Mouse (Mus musculus) spleen, adult 2 months (tissue): ENCODE measurements around the gene Nsd1. TPM values are rescaled to one million over a fixed set of nuclear protein-coding genes. Genes with fewer than 3 reads are reported as not detected.
A peak's percentile ranks its signal among the peaks of the same experiment; 100 is the strongest.

Experiments used
- DNase-seq, 2 experiments: peaks; one replicate each; pipeline versions ENCODE4 v3.0.0 to v3.0.0-alpha.2; 2012 to 2021; ENCODE audit warnings: low spot score in 2 of 2, low read depth in 1 of 2
- H3K27ac ChIP-seq: fragments of 200-500 bp; 2 replicates; pipeline ENCODE4 v1.5.1; 2012; ENCODE audit warnings: low read length, inconsistent platforms; ENCODE audit not compliant: insufficient read depth
- H3K27me3 ChIP-seq: fragments of 200-500 bp; 2 replicates; pipeline ENCODE4 v1.6.1; 2012; ENCODE audit warnings: mild to moderate bottlenecking, moderate library complexity, low read length, inconsistent platforms; ENCODE audit not compliant: control insufficient read depth, insufficient read depth
- H3K36me3 ChIP-seq: fragments of 200-500 bp; 2 replicates; pipeline ENCODE4 v1.6.1; 2012; ENCODE audit warnings: mild to moderate bottlenecking, low read length, inconsistent platforms; ENCODE audit not compliant: control insufficient read depth, insufficient read depth
- H3K4me1 ChIP-seq: fragments of 200-500 bp; 2 replicates; pipeline ENCODE4 v1.6.1; 2011; ENCODE audit warnings: inconsistent platforms; ENCODE audit not compliant: control insufficient read depth, insufficient read depth, insufficient read length
- H3K4me3 ChIP-seq: fragments of 200-500 bp; 2 replicates; pipeline ENCODE4 v1.5.1; 2011; ENCODE audit warnings: mild to moderate bottlenecking, inconsistent platforms; ENCODE audit not compliant: insufficient read depth, insufficient read length; ENCODE audit errors: extremely low read depth
- CTCF ChIP-seq: fragments of 200-500 bp; IDR thresholded peaks from 2 replicates; pipeline ENCODE4 v1.5.1; 2011; ENCODE audit warnings: mild to moderate bottlenecking, inconsistent platforms; ENCODE audit not compliant: insufficient read depth, insufficient read length, insufficient replicate concordance; ENCODE audit errors: extremely low read depth
- POLR2A ChIP-seq: fragments of 200-500 bp; IDR thresholded peaks from 2 replicates; pipeline ENCODE4 v1.6.1; 2011; ENCODE audit warnings: low read depth, low read length, inconsistent platforms
- whole genome bisulfite sequencing: fragments of 180-500 bp; shearing (Covaris S2); methylation state at CpG from one replicate; pipeline ENCODE4 v1.1.7; 2018; 5-methylcytosine and 5-hydroxymethylcytosine counted together
- polyA plus RNA-seq: library from polyadenylated mRNA; depleted of rRNA; stranded (reverse); fragments of >200 nt; gene quantifications from 2 replicates; pipeline ENCODE4 v1.2.3, GENCODE M21; 2012; rRNA removed

Nsd1 gene
- 16.1 and 17.8 TPM in 2 replicates for polyA plus RNA-seq

GRCm38 (mm10) chr13:55209649-55210192 lies at the start of gene Nsd1:
Nsd1 (plus strand) TSS chr13:55209782.
- WGBS: 87% methylated on average over 31 of the region's 31 CpGs
- Histone ChIP-seq H3K4me1 (peaks cover 15% of the 10 kb centered on the region), H3K27ac (peak within 1 kb of the TSS; percentile 100), H3K4me3 (peak within 1 kb of the TSS; percentile 95), H3K27me3 (peaks cover 2% of the 10 kb centered on the region; the same call in 1 of the 2 replicates), H3K36me3 (peaks cover 9% of the 10 kb centered on the region)
- no peak for TF ChIP-seq POLR2A
- no peak for TF ChIP-seq CTCF
- no peak for DNase-seq

- no peak for DNase-seq
- H3K36me3 ChIP-seq: no peaks in the 10 kb centered on the region
- WGBS: 79% methylated on average over 7 of the region's 7 CpGs
- no peaks in the 10 kb centered on the region for H3K27me3 ChIP-seq
- no peaks in the 10 kb centered on the region for H3K4me1 ChIP-seq
- TF ChIP-seq POLR2A (no peak), CTCF (no peak)
- no peak overlapping the region for H3K4me3 ChIP-seq
- H3K27ac ChIP-seq: no peak overlapping the region
Measured at GRCm38 (mm10) chr13:55162365-55162764, 47.2 kb upstream of the Nsd1 start.

GRCm38 (mm10) chr13:55163553-55163952 lies 46.0 kb upstream of the Nsd1 start:
- no peak overlapping the region for H3K4me3 ChIP-seq
- TF ChIP-seq CTCF: no peak
- TF ChIP-seq POLR2A: no peak
- H3K4me1 ChIP-seq: no peaks in the 10 kb centered on the region
- no peak overlapping the region for H3K27ac ChIP-seq
- no peak for DNase-seq
- no peaks in the 10 kb centered on the region for H3K36me3 ChIP-seq
- H3K27me3 ChIP-seq: no peaks in the 10 kb centered on the region
- 72% methylated on average over 5 of the region's 5 CpGs for WGBS

GRCm38 (mm10) chr13:55165831-55166339 lies 43.7 kb upstream of the Nsd1 start:
- H3K36me3 ChIP-seq: no peaks in the 10 kb centered on the region
- 90% methylated on average over 16 of the region's 16 CpGs for WGBS

GRCm38 (mm10) chr13:55166806-55167725 lies 42.5 kb upstream of the Nsd1 start:
- 86% methylated on average over 32 of the region's 32 CpGs for WGBS

More at GRCm38 (mm10) chr13:55165831-55166339, 43.7 kb upstream of the Nsd1 start:
- DNase-seq: no peak
- H3K4me1 ChIP-seq: no peaks in the 10 kb centered on the region
- H3K27me3 ChIP-seq: no peaks in the 10 kb centered on the region
- no peak overlapping the region for H3K27ac ChIP-seq
- H3K4me3 ChIP-seq: no peak overlapping the region
- TF ChIP-seq CTCF: no peak
- TF ChIP-seq POLR2A: no peak

GRCm38 (mm10) chr13:55167798-55168197 lies 41.8 kb upstream of the Nsd1 start:
- no peaks in the 10 kb centered on the region for H3K4me1 ChIP-seq
- WGBS: 84% methylated on average over 11 of the region's 11 CpGs
- no peak overlapping the region for H3K27ac ChIP-seq
- no peak overlapping the region for H3K4me3 ChIP-seq
- DNase-seq: no peak
- no peak for TF ChIP-seq POLR2A
- TF ChIP-seq CTCF: no peak
- H3K36me3 ChIP-seq: no peaks in the 10 kb centered on the region
- H3K27me3 ChIP-seq: peaks cover 2% of the 10 kb centered on the region; the same call in 1 of the 2 replicates

More at GRCm38 (mm10) chr13:55166806-55167725, 42.5 kb upstream of the Nsd1 start:
- no peaks in the 10 kb centered on the region for H3K4me1 ChIP-seq
- TF ChIP-seq CTCF: no peak
- TF ChIP-seq POLR2A: no peak
- no peak overlapping the region for H3K4me3 ChIP-seq
- H3K36me3 ChIP-seq: no peaks in the 10 kb centered on the region
- no peak overlapping the region for H3K27ac ChIP-seq
- DNase-seq: no peak
- peaks cover 2% of the 10 kb centered on the region; the same call in 1 of the 2 replicates for H3K27me3 ChIP-seq

- Histone ChIP-seq H3K27ac (no peak overlapping the region), H3K36me3 (no peaks in the 10 kb centered on the region), H3K4me3 (no peak overlapping the region), H3K4me1 (no peaks in the 10 kb centered on the region), H3K27me3 (peaks cover 2% of the 10 kb centered on the region; the same call in 1 of the 2 replicates)
- no peak for TF ChIP-seq POLR2A
- no peak for TF ChIP-seq CTCF
- 90% methylated on average over 5 of the region's 5 CpGs for WGBS
- no peak for DNase-seq
Measured at GRCm38 (mm10) chr13:55168255-55168654, 41.3 kb upstream of the Nsd1 start.
